19 mouse cellular contexts compared by ENCODE assay signal in genomic region chr4:117990571-117990970, GRCm38 (mm10).
A peak's percentile ranks its signal among the peaks of the same experiment; 100 is the strongest.
DNase-seq lines count a peak whose midpoint lies in the region; ATAC-seq and TF ChIP-seq lines count a peak whose summit lies in the region.
"Had no signal": no experiment of that assay in that cellular context is flagged by ENCODE, and none has a peak within 500 bp of the region (broad histone marks: within the 10 kb centered on the region; RNA-seq: fewer than 3 reads in every experiment).

No protein-coding gene starts in this region.

- no peak overlapping the region for H3K4me3 ChIP-seq in intestine, embryonic 16.5 days (ENCODE audit: low read length)
- H3K4me3 ChIP-seq in intestine, embryonic 15.5 days (replicated peaks) = no peak overlapping the region
- H3K4me3 ChIP-seq in liver, adult 2 months (ENCODE audit: insufficient read depth, low read depth, low read length) = no peak overlapping the region
- H3K4me3 ChIP-seq in liver, postnatal 0 days (ENCODE audit: low read depth, low read length) = no peak overlapping the region
- no peak overlapping the region for H3K4me3 ChIP-seq in stomach, embryonic 16.5 days (replicated peaks; ENCODE audit: low read length)
- H3K4me3 ChIP-seq: embryonic facial prominence, embryonic 13.5 days; forebrain, embryonic 12.5 days; heart, embryonic 15.5 days; hindbrain, embryonic 13.5 days had no signal

- H3K27me3 ChIP-seq in intestine, embryonic 16.5 days (replicated peaks; ENCODE audit: control insufficient read depth, insufficient read depth, low read length) = no peaks in the 10 kb centered on the region
- H3K27me3 ChIP-seq in intestine, embryonic 15.5 days (replicated peaks) = no peaks in the 10 kb centered on the region
- H3K27me3 ChIP-seq in liver, adult 2 months (ENCODE audit: control insufficient read depth, insufficient read depth, low read length) = no peaks in the 10 kb centered on the region
- H3K27me3 ChIP-seq in liver, postnatal 0 days (ENCODE audit: insufficient read depth, low read length) = no peaks in the 10 kb centered on the region
- no peaks in the 10 kb centered on the region for H3K27me3 ChIP-seq in stomach, embryonic 16.5 days (ENCODE audit: control insufficient read depth, insufficient read depth, low read length)
- H3K27me3 ChIP-seq: CH12.LX; embryonic facial prominence, embryonic 13.5 days; forebrain, embryonic 12.5 days; heart, embryonic 15.5 days; hindbrain, embryonic 13.5 days; Patski had no signal

- no peaks in the 10 kb centered on the region for H3K9me3 ChIP-seq in intestine, embryonic 16.5 days (ENCODE audit: control insufficient read depth, low read length)
- no peaks in the 10 kb centered on the region for H3K9me3 ChIP-seq in intestine, embryonic 15.5 days
- H3K9me3 ChIP-seq in liver, postnatal 0 days (ENCODE audit: low read length) = no peaks in the 10 kb centered on the region
- H3K9me3 ChIP-seq in stomach, embryonic 16.5 days (replicated peaks; ENCODE audit: control insufficient read depth, low read length) = no peaks in the 10 kb centered on the region
- H3K9me3 ChIP-seq: embryonic facial prominence, embryonic 13.5 days; forebrain, embryonic 12.5 days; heart, embryonic 15.5 days; hindbrain, embryonic 13.5 days had no signal

- peak; percentile 68 for DNase-seq in liver, adult 2 months (ENCODE audit: extremely low read depth, low read depth, low spot score)
- no peak for DNase-seq in liver, postnatal 0 days
- peak; percentile 18 for DNase-seq in R1 (ENCODE audit: low read depth, low spot score)
- no peak for DNase-seq in right cerebral cortex, adult 18-20 months
- DNase-seq: adrenal gland, adult 2 months; adrenal gland, postnatal 25 days; heart, adult 18-20 months; heart, postnatal 14 days had no signal

- H3K4me1 ChIP-seq in intestine, embryonic 16.5 days (ENCODE audit: control insufficient read depth, insufficient read depth, low read length) = peaks cover 13% of the 10 kb centered on the region
- H3K4me1 ChIP-seq in intestine, embryonic 15.5 days (replicated peaks) = peaks cover 6% of the 10 kb centered on the region; the same call in 1 of the 2 replicates
- H3K4me1 ChIP-seq in liver, adult 2 months (ENCODE audit: control insufficient read depth, insufficient read depth, low read length) = peaks cover 35% of the 10 kb centered on the region
- H3K4me1 ChIP-seq in liver, postnatal 0 days (ENCODE audit: insufficient read depth) = no peaks in the 10 kb centered on the region
- peaks cover 12% of the 10 kb centered on the region for H3K4me1 ChIP-seq in stomach, embryonic 16.5 days (ENCODE audit: control insufficient read depth, insufficient read depth, low read length)
- H3K4me1 ChIP-seq: forebrain, embryonic 12.5 days; hindbrain, embryonic 13.5 days had no signal

- TF ChIP-seq CTCF in liver, adult 2 months (IDR thresholded peaks at IDR 0.05; ENCODE audit: low read depth, low read length) = no peak
- TF ChIP-seq CTCF in liver, postnatal 0 days (IDR thresholded peaks at IDR 0.05; ENCODE audit: low read depth) = no peak

- H3K4me2 ChIP-seq in intestine, embryonic 16.5 days (ENCODE audit: low read depth, low read length) = no peak overlapping the region
- no peak overlapping the region for H3K4me2 ChIP-seq in intestine, embryonic 15.5 days (replicated peaks)
- H3K4me2 ChIP-seq in liver, postnatal 0 days (ENCODE audit: low read depth, low read length) = no peak overlapping the region
- no peak overlapping the region for H3K4me2 ChIP-seq in stomach, embryonic 16.5 days (ENCODE audit: low read depth, low read length)
- H3K4me2 ChIP-seq: embryonic facial prominence, embryonic 13.5 days; forebrain, embryonic 12.5 days; heart, embryonic 11.5 days; heart, embryonic 15.5 days; hindbrain, embryonic 13.5 days had no signal

- no peak for TF ChIP-seq POLR2A in liver, adult 2 months (IDR thresholded peaks at IDR 0.05; ENCODE audit: extremely low read depth, insufficient read depth, low read length)

- no peaks in the 10 kb centered on the region for H3K36me3 ChIP-seq in intestine, embryonic 16.5 days (ENCODE audit: control insufficient read depth, insufficient read depth, low read length)
- H3K36me3 ChIP-seq in intestine, embryonic 15.5 days = no peaks in the 10 kb centered on the region
- H3K36me3 ChIP-seq in liver, adult 2 months (ENCODE audit: control insufficient read depth, insufficient read depth, low read length) = no peaks in the 10 kb centered on the region
- H3K36me3 ChIP-seq in liver, postnatal 0 days (replicated peaks; ENCODE audit: insufficient read depth, low read length) = no peaks in the 10 kb centered on the region
- H3K36me3 ChIP-seq in stomach, embryonic 16.5 days (ENCODE audit: control insufficient read depth, insufficient read depth, low read length) = no peaks in the 10 kb centered on the region
- H3K36me3 ChIP-seq: embryonic facial prominence, embryonic 13.5 days; forebrain, embryonic 12.5 days; heart, embryonic 15.5 days; hindbrain, embryonic 13.5 days had no signal

- WGBS in intestine, embryonic 16.5 days = 67% methylated on average over 3 of the region's 3 CpGs
- WGBS in intestine, embryonic 15.5 days = 60% methylated on average over 3 of the region's 3 CpGs
- WGBS in liver, adult 2 months = 46% methylated on average over 3 of the region's 3 CpGs
- WGBS in liver, postnatal 0 days (ENCODE audit: insufficient replicate concordance) = 60% methylated on average over 3 of the region's 3 CpGs
- 64% methylated on average over 3 of the region's 3 CpGs for WGBS in stomach, embryonic 16.5 days

- H3K9ac ChIP-seq in intestine, embryonic 16.5 days (ENCODE audit: low read depth, low read length) = no peak overlapping the region
- no peak overlapping the region for H3K9ac ChIP-seq in intestine, embryonic 15.5 days
- no peak overlapping the region for H3K9ac ChIP-seq in liver, adult 2 months (ENCODE audit: low read depth, low read length)
- no peak overlapping the region for H3K9ac ChIP-seq in liver, postnatal 0 days (replicated peaks)
- no peak overlapping the region for H3K9ac ChIP-seq in stomach, embryonic 16.5 days (ENCODE audit: low read length)
- H3K9ac ChIP-seq: embryonic facial prominence, embryonic 13.5 days; forebrain, embryonic 12.5 days; heart, embryonic 15.5 days; hindbrain, embryonic 13.5 days had no signal

- H3K27ac ChIP-seq in intestine, embryonic 16.5 days (ENCODE audit: low read length) = 0 out of 2 replicates have a peak overlapping the region, but pooled peaks have one; percentile 5
- H3K27ac ChIP-seq in intestine, embryonic 15.5 days = no peak overlapping the region
- H3K27ac ChIP-seq in liver, adult 2 months (replicated peaks; ENCODE audit: insufficient read depth, low read depth, low read length) = no peak overlapping the region; the same call in 1 of the 2 replicates
- no peak overlapping the region for H3K27ac ChIP-seq in liver, postnatal 0 days (ENCODE audit: low read depth)
- 0 out of 2 replicates have a peak overlapping the region, but pooled peaks have one; percentile 2 for H3K27ac ChIP-seq in stomach, embryonic 16.5 days (ENCODE audit: low read length)
- H3K27ac ChIP-seq: forebrain, embryonic 12.5 days; heart, embryonic 15.5 days; hindbrain, embryonic 13.5 days had no signal

- no peaks in the 10 kb centered on the region; the same call in 1 of the 2 replicates for H3K79me2 ChIP-seq in liver, adult 2 months (ENCODE audit: control insufficient read depth, insufficient read depth, low read length)

- ATAC-seq in intestine, embryonic 16.5 days = no peak
- ATAC-seq in intestine, embryonic 15.5 days = no peak
- no peak for ATAC-seq in liver, postnatal 0 days
- no peak for ATAC-seq in stomach, embryonic 16.5 days (ENCODE audit: insufficient read depth, low FRiP score)
- ATAC-seq: forebrain, embryonic 16.5 days had no signal

- TF ChIP-seq EP300 in liver, postnatal 0 days (IDR thresholded peaks at IDR 0.05; ENCODE audit: low read depth) = no peak

Comparison
In these comparisons a context has a peak if more than half of its experiments do, and no peak if none do; other contexts are left out.
1. H3K27ac ChIP-seq: peak in intestine, embryonic 16.5 days (single experiment) and stomach, embryonic 16.5 days (single experiment); none in intestine, embryonic 15.5 days (single experiment), liver, adult 2 months (single experiment) and liver, postnatal 0 days (single experiment).
2. DNase-seq: peak in liver, adult 2 months (single experiment) and R1 (single experiment); none in liver, postnatal 0 days (single experiment) and right cerebral cortex, adult 18-20 months (single experiment).